Mouse (Mus musculus): ENCODE data around the gene Dgkb. TPM values are rescaled to one million over a fixed set of nuclear protein-coding genes. Genes with fewer than 3 reads are reported as not detected.

Dgkb gene
- total and polyA plus RNA-seq, 3 experiments = not detected

DNA sequence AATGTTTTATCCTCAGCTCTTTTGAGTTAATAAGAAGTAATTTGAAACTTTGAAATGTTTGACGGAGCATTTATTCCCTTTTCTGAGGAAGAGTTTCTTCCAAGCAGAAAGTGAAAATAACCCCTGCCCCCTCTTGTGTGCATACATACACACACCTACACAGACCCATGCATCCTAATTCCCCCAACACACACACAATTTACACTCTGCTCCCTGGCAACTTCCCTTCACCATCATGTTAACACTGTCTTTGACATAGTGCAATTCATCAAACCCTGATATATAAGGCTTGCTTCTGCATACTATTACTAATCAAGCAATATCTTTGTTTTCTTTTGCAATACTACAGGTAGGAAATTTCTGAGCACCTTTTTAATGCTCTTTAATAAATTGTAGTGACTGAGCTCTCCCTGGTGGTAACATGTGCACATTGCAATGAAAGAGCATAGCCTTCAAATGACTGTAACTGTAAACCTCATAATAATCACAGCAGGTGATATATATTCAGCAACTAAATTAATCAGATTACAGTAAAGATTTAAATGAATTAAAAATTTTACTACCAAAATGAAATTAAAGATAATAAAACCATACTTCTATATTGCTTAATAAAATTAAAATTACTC, 297.6 kb downstream of the Dgkb start:
- DNase-seq (ENCODE audit: extremely low read depth) = peak; percentile 35
- H3K4me3 ChIP-seq (replicated peaks in 1 of 3; ENCODE audit: low read depth in 2 of 3, low read length in 2 of 3, poor library complexity in 1 of 3) = no peak overlapping the region
- in situ Hi-C loops (cut with MboI; ENCODE audit: low pct_ligation_motif_present, low pct_unique_long_range_greater_than_20kb, low sequenced_read_pairs) = loop anchor here (25.0 kb wide), 1 partner anchor 353 kb away; no protein-coding TSS in a partner anchor
- no peaks in the 10 kb centered on the region for H3K36me3 ChIP-seq (replicated peaks in 1 of 2; ENCODE audit: control insufficient read depth in 1 of 2, insufficient read depth in 1 of 2, low read length in 1 of 2)
- no peak overlapping the region for H3K27ac ChIP-seq (ENCODE audit: insufficient read depth, low read depth)
- H3K4me1 ChIP-seq (ENCODE audit: control insufficient read depth in 1 of 2, insufficient read depth in 2 of 2) = peaks cover 0 to 8% of the 10 kb centered on the region in 2 experiments; a peak in 2 of 4 replicates
- dilution Hi-C loops (cut with MboI; ENCODE audit: extremely low pct_ligation_motif_present, extremely low pct_unique_long_range_greater_than_20kb, low sequenced_read_pairs) = no loop called here
- no peaks in the 10 kb centered on the region for H3K9me3 ChIP-seq (replicated peaks; ENCODE audit: low read length)
- no peaks in the 10 kb centered on the region for H3K79me2 ChIP-seq (replicated peaks; ENCODE audit: control insufficient read depth, extremely low read depth, insufficient read depth, poor library complexity, severe bottlenecking)
- H3K4me2 ChIP-seq (ENCODE audit: insufficient read depth, low read depth, poor library complexity, severe bottlenecking) = no peak overlapping the region
- no peak for TF ChIP-seq NRF1 (IDR thresholded peaks at IDR 0.05; ENCODE audit: low read depth, low read length)
- no peak for TF ChIP-seq ZNF384 (IDR thresholded peaks at IDR 0.05; ENCODE audit: low read depth, low read length)
- peak; percentile 70 for TF ChIP-seq RAD21 (IDR thresholded peaks at IDR 0.05; ENCODE audit: low read depth, low read length)
- TF ChIP-seq SMC3 (IDR thresholded peaks at IDR 0.05; ENCODE audit: low read depth, low read length) = peak; percentile 57
- TF ChIP-seq ZKSCAN1 (IDR thresholded peaks at IDR 0.05; ENCODE audit: borderline replicate concordance, low read depth, low read length) = no peak
- TF ChIP-seq TCF12 (IDR thresholded peaks at IDR 0.05; ENCODE audit: low read depth, low read length) = no peak
- TF ChIP-seq CHD1 (IDR thresholded peaks at IDR 0.05; ENCODE audit: low read depth, low read length) = no peak
- TF ChIP-seq MXI1 (IDR thresholded peaks at IDR 0.05; ENCODE audit: low read depth, low read length) = no peak
- TF ChIP-seq CTCF (conservative IDR thresholded peaks at IDR 0.05 in 1 of 2, IDR thresholded peaks at IDR 0.05 in 1 of 2; ENCODE audit: low read depth in 2 of 2, low read length in 2 of 2) = peak in 1 of 2 experiments; percentile 67; a peak in 3 of 4 replicates
- TF ChIP-seq HCFC1 (IDR thresholded peaks at IDR 0.05; ENCODE audit: low read depth, low read length) = no peak
- no peak for TF ChIP-seq TBP (conservative IDR thresholded peaks at IDR 0.05; ENCODE audit: low read depth, low read length)
- no peak for TF ChIP-seq JUND (conservative IDR thresholded peaks at IDR 0.05; ENCODE audit: low read depth, low read length)
- H3K27me3 ChIP-seq (replicated peaks) = no peaks in the 10 kb centered on the region
- H3K9ac ChIP-seq (ENCODE audit: insufficient read depth, low read depth) = no peak overlapping the region

DNA sequence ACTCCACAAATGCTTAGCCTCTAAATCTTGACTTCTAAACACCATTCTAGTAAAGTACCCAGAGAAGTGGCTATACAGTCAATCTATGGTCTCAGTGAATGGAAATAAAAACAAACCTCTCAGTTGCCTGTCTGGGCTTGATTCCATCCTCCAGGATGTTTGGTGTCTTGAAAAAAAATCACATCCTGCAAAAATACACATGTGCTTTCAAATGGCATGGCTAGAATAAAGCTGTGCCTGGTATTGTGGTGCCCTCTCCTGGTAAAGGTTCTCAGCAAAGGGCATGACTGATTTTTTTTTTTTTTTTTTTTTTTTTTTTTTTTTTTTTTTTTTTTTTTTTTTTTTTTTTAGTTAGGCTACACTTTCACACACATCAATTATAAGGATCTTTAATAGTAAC, 306.0 kb downstream of the Dgkb start:
- Histone ChIP-seq H3K27ac (ENCODE audit: insufficient read depth, low read depth) (no peak overlapping the region), H3K4me3 (replicated peaks in 1 of 3; ENCODE audit: low read depth in 2 of 3, low read length in 2 of 3, poor library complexity in 1 of 3) (no peak overlapping the region), H3K27me3 (replicated peaks) (no peaks in the 10 kb centered on the region), H3K79me2 (replicated peaks; ENCODE audit: control insufficient read depth, extremely low read depth, insufficient read depth, poor library complexity, severe bottlenecking) (no peaks in the 10 kb centered on the region), H3K9me3 (replicated peaks; ENCODE audit: low read length) (no peaks in the 10 kb centered on the region), H3K4me1 (ENCODE audit: control insufficient read depth in 1 of 2, insufficient read depth in 2 of 2) (peaks cover 0 to 8% of the 10 kb centered on the region in 2 experiments; a peak in 2 of 4 replicates), H3K4me2 (ENCODE audit: insufficient read depth, low read depth, poor library complexity, severe bottlenecking) (no peak overlapping the region), H3K9ac (ENCODE audit: insufficient read depth, low read depth) (no peak overlapping the region), H3K36me3 (replicated peaks in 1 of 2; ENCODE audit: control insufficient read depth in 1 of 2, insufficient read depth in 1 of 2, low read length in 1 of 2) (no peaks in the 10 kb centered on the region)
- dilution Hi-C loops (cut with MboI; ENCODE audit: extremely low pct_ligation_motif_present, extremely low pct_unique_long_range_greater_than_20kb, low sequenced_read_pairs) = no loop called here
- in situ Hi-C loops (cut with MboI; ENCODE audit: low pct_ligation_motif_present, low pct_unique_long_range_greater_than_20kb, low sequenced_read_pairs) = loop anchor here (25.0 kb wide), 1 partner anchor 361 kb away; no protein-coding TSS in a partner anchor
- DNase-seq (ENCODE audit: extremely low read depth) = peak; percentile 62
- TF ChIP-seq TBP (conservative IDR thresholded peaks at IDR 0.05; ENCODE audit: low read depth, low read length) (no peak), KAT2A (IDR thresholded peaks at IDR 0.05; ENCODE audit: insufficient replicate concordance, low read length) (no peak), NELFE (IDR thresholded peaks at IDR 0.05; ENCODE audit: low read depth, low read length) (no peak), CTCF (conservative IDR thresholded peaks at IDR 0.05 in 1 of 2, IDR thresholded peaks at IDR 0.05 in 1 of 2; ENCODE audit: low read depth in 2 of 2, low read length in 2 of 2) (peak; percentile 24 to 55; a peak in 2 of 4 replicates), MAX (IDR thresholded peaks at IDR 0.05; ENCODE audit: low read length) (no peak), RAD21 (IDR thresholded peaks at IDR 0.05; ENCODE audit: low read depth, low read length) (peak; percentile 58), MXI1 (IDR thresholded peaks at IDR 0.05; ENCODE audit: low read depth, low read length) (no peak), POLR2AphosphoS2 (IDR thresholded peaks at IDR 0.05; ENCODE audit: low read depth, low read length) (no peak), ZKSCAN1 (IDR thresholded peaks at IDR 0.05; ENCODE audit: borderline replicate concordance, low read depth, low read length) (no peak), TCF12 (IDR thresholded peaks at IDR 0.05; ENCODE audit: low read depth, low read length) (no peak), E2F4 (IDR thresholded peaks at IDR 0.05; ENCODE audit: insufficient replicate concordance, low read depth, low read length) (no peak), SIN3A (IDR thresholded peaks at IDR 0.05; ENCODE audit: low read length) (no peak), MAFK (IDR thresholded peaks at IDR 0.05; ENCODE audit: insufficient replicate concordance, low read length) (no peak), JUND (conservative IDR thresholded peaks at IDR 0.05; ENCODE audit: low read depth, low read length) (no peak), MEF2A (IDR thresholded peaks at IDR 0.05; ENCODE audit: borderline replicate concordance, low read depth, low read length) (no peak), PAX5 (IDR thresholded peaks at IDR 0.05; ENCODE audit: low read length) (no peak), MYC (IDR thresholded peaks at IDR 0.05; ENCODE audit: low read depth, low read length) (peak; percentile 60; the same call in 1 of the 2 replicates), CHD2 (IDR thresholded peaks at IDR 0.05; ENCODE audit: low read length) (no peak), MAZ (IDR thresholded peaks at IDR 0.05; ENCODE audit: low read depth, low read length) (no peak), ZNF384 (IDR thresholded peaks at IDR 0.05; ENCODE audit: low read depth, low read length) (peak; percentile 100), JUN (IDR thresholded peaks at IDR 0.05; ENCODE audit: insufficient read depth, low read depth, low read length) (no peak), NRF1 (IDR thresholded peaks at IDR 0.05; ENCODE audit: low read depth, low read length) (no peak), ZMIZ1 (IDR thresholded peaks at IDR 0.05; ENCODE audit: low read depth, low read length) (no peak), USF1 (IDR thresholded peaks at IDR 0.05; ENCODE audit: low read depth, low read length) (no peak), IRF4 (IDR thresholded peaks at IDR 0.05; ENCODE audit: low read depth, low read length) (no peak), EP300 (IDR thresholded peaks at IDR 0.05; ENCODE audit: low read length) (no peak), CHD1 (IDR thresholded peaks at IDR 0.05; ENCODE audit: low read depth, low read length) (no peak), ETS1 (conservative IDR thresholded peaks at IDR 0.05; ENCODE audit: low read depth, low read length) (no peak)
